Comparison of ENCODE assay signal across 9 mouse cellular contexts in genomic region chr19:43442269-43442668, GRCm38 (mm10). TPM values are rescaled to one million over a fixed set of nuclear protein-coding genes. Genes with fewer than 3 reads are reported as not detected.
DNase-seq lines count a peak whose midpoint lies in the region; ATAC-seq lines count a peak whose summit lies in the region.
"Had no signal": no experiment of that assay in that cellular context is flagged by ENCODE, and none has a peak within 500 bp of the region (broad histone marks: within the 10 kb centered on the region; RNA-seq: fewer than 3 reads in every experiment).

No protein-coding gene starts in this region.

- H3K27me3 ChIP-seq in hindbrain, embryonic 15.5 days = 0 out of 2 replicates have a peak, but pooled peaks cover 2% of the 10 kb centered on the region
- peaks cover 4% of the 10 kb centered on the region for H3K27me3 ChIP-seq in neural tube, embryonic 14.5 days (ENCODE audit: control insufficient read depth, insufficient read depth, low read length)

- peaks cover 21% of the 10 kb centered on the region for H3K4me1 ChIP-seq in hindbrain, embryonic 15.5 days (replicated peaks)
- 0 out of 2 replicates have a peak, but pooled peaks cover 4% of the 10 kb centered on the region for H3K4me1 ChIP-seq in neural tube, embryonic 14.5 days (ENCODE audit: control insufficient read depth, insufficient read depth, low read length)

- no peak for ATAC-seq in hindbrain, embryonic 15.5 days (ENCODE audit: low FRiP score, low read depth)
- ATAC-seq in neural tube, embryonic 14.5 days (ENCODE audit: low read depth) = no peak
- ATAC-seq: inflammation-experienced regulatory T-cells, adult 6 months had no signal

- peak overlapping the region; percentile 91 for H3K4me2 ChIP-seq in hindbrain, embryonic 15.5 days
- H3K4me2 ChIP-seq in neural tube, embryonic 14.5 days (ENCODE audit: low read depth, low read length) = peak overlapping the region; percentile 92

- H3K9me3 ChIP-seq in hindbrain, embryonic 15.5 days = no peaks in the 10 kb centered on the region
- no peaks in the 10 kb centered on the region for H3K9me3 ChIP-seq in neural tube, embryonic 14.5 days (ENCODE audit: control insufficient read depth, low read length)

- WGBS in hindbrain, embryonic 15.5 days = 53% methylated on average over 6 of the region's 6 CpGs
- 47% methylated on average over 6 of the region's 6 CpGs for WGBS in neural tube, embryonic 14.5 days

- DNase-seq in kidney, postnatal 36 days = peak; percentile 26 to 35
- DNase-seq in kidney, adult 11 months = no peak
- peak; percentile 13 for DNase-seq in embryo, embryonic 11.5 days (ENCODE audit: low read depth, low spot score)
- DNase-seq in right cerebral cortex, postnatal 4 days = no peak
- no peak for DNase-seq in spleen, postnatal 4 days (ENCODE audit: low spot score in 2 of 2)

- H3K9ac ChIP-seq in hindbrain, embryonic 15.5 days = peak overlapping the region; percentile 13; the same call in 1 of the 2 replicates
- no peak overlapping the region for H3K9ac ChIP-seq in neural tube, embryonic 14.5 days (replicated peaks; ENCODE audit: low read depth, low read length)
- H3K9ac ChIP-seq: liver, embryonic 14.5 days had no signal

- no peak overlapping the region for H3K27ac ChIP-seq in hindbrain, embryonic 15.5 days (replicated peaks)
- H3K27ac ChIP-seq in neural tube, embryonic 14.5 days (ENCODE audit: low read depth, low read length) = no peak overlapping the region
- H3K27ac ChIP-seq: liver, embryonic 14.5 days had no signal

- H3K4me3 ChIP-seq in hindbrain, embryonic 15.5 days = peak overlapping the region; percentile 84
- peak overlapping the region; percentile 57 for H3K4me3 ChIP-seq in neural tube, embryonic 14.5 days (ENCODE audit: low read depth, low read length)

- 0 out of 2 replicates have a peak, but pooled peaks cover 4% of the 10 kb centered on the region for H3K36me3 ChIP-seq in hindbrain, embryonic 15.5 days
- H3K36me3 ChIP-seq in neural tube, embryonic 14.5 days (ENCODE audit: control insufficient read depth, insufficient read depth, low read length) = no peaks in the 10 kb centered on the region

RNA-seq across cellular contexts. Expression of gene Cnnm1, which starts 2.0 kb away (rescaled TPM):
- polyA plus RNA-seq in hindbrain, embryonic 15.5 days (2015; fragmentation: Nextera tagmentation; extraction: Ambion mirVana) = 3.4 and 3.9 TPM in 2 replicates
- 4.9 and 7.4 TPM in 2 replicates for polyA plus RNA-seq in neural tube, embryonic 14.5 days (2014; fragmentation: Nextera tagmentation; extraction: Ambion mirVana)
- polyA plus RNA-seq: inflammation-experienced regulatory T-cells, adult 6 months had no signal

RNA-seq across cellular contexts. Expression of gene Hpse2, which starts 54.1 kb away (rescaled TPM):
- 0.17 and 0.32 TPM in 2 replicates for polyA plus RNA-seq in hindbrain, embryonic 15.5 days (2015; fragmentation: Nextera tagmentation; extraction: Ambion mirVana)
- polyA plus RNA-seq in neural tube, embryonic 14.5 days (2014; fragmentation: Nextera tagmentation; extraction: Ambion mirVana) = 0.12 and 0.15 TPM in 2 replicates
- polyA plus RNA-seq: inflammation-experienced regulatory T-cells, adult 6 months had no signal

Comparison
In these comparisons a context has a peak if more than half of its experiments do, and no peak if none do; other contexts are left out.
1. DNase-seq: peak in kidney, postnatal 36 days (2 of 2) and embryo, embryonic 11.5 days (single experiment); none in kidney, adult 11 months (single experiment), right cerebral cortex, postnatal 4 days (single experiment) and spleen, postnatal 4 days (0 of 2).